ENCODE assay signal across 8 mouse cellular contexts in the genomic region with DNA sequence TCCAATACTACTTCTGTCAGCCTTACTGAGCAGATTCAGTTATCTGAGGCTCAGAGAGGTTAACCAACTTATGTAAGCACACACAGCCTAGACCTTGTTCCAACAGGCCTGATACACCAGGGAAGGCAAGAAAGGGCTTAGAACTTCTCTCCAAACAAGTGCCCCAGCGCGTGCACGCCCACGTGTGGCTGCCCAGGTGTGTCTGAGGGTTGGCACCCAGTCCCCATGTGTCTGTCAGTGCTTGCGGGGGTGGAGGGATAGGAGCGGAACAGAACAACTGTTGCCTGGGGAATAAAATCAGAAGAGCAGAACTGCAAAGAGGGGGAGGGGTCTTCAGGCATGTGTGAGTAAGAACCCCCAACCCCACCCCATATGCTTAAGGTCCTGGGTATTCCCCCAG. TPM values are rescaled to one million over a fixed set of nuclear protein-coding genes. Genes with fewer than 3 reads are reported as not detected.
DNase-seq lines count a peak whose midpoint lies in the region; ATAC-seq and TF ChIP-seq lines count a peak whose summit lies in the region.

No protein-coding gene starts in this region.

- no peak for TF ChIP-seq CTCF in kidney, postnatal 0 days (IDR thresholded peaks at IDR 0.05; ENCODE audit: low read depth)

- H3K4me3 ChIP-seq in kidney, postnatal 0 days (replicated peaks; ENCODE audit: low read depth, low read length) = no peak overlapping the region
- H3K4me3 ChIP-seq in embryonic facial prominence, embryonic 12.5 days = peak overlapping the region; percentile 2; the same call in 1 of the 2 replicates
- H3K4me3 ChIP-seq in limb, embryonic 12.5 days (replicated peaks) = no peak overlapping the region
- no peak overlapping the region for H3K4me3 ChIP-seq in stomach, embryonic 14.5 days (ENCODE audit: low read depth, low read length)

- 0 out of 2 replicates have a peak overlapping the region, but pooled peaks have one; percentile 51 for H3K27ac ChIP-seq in kidney, postnatal 0 days
- H3K27ac ChIP-seq in embryonic facial prominence, embryonic 12.5 days = 0 out of 2 replicates have a peak overlapping the region, but pooled peaks have one; percentile 30
- H3K27ac ChIP-seq in limb, embryonic 12.5 days = peak overlapping the region; percentile 88
- peak overlapping the region; percentile 6; the same call in 1 of the 2 replicates for H3K27ac ChIP-seq in stomach, embryonic 14.5 days (ENCODE audit: low read length)

- no peaks in the 10 kb centered on the region for H3K36me3 ChIP-seq in kidney, postnatal 0 days (ENCODE audit: insufficient read depth, low read length)
- no peaks in the 10 kb centered on the region for H3K36me3 ChIP-seq in embryonic facial prominence, embryonic 12.5 days
- no peaks in the 10 kb centered on the region for H3K36me3 ChIP-seq in limb, embryonic 12.5 days
- H3K36me3 ChIP-seq in stomach, embryonic 14.5 days (ENCODE audit: control insufficient read depth, insufficient read depth, low read length) = no peaks in the 10 kb centered on the region

- H3K4me2 ChIP-seq in kidney, postnatal 0 days (ENCODE audit: low read length) = peak overlapping the region; percentile 32
- H3K4me2 ChIP-seq in embryonic facial prominence, embryonic 12.5 days (replicated peaks) = peak overlapping the region; percentile 41
- peak overlapping the region; percentile 54 for H3K4me2 ChIP-seq in limb, embryonic 12.5 days
- H3K4me2 ChIP-seq in stomach, embryonic 14.5 days (replicated peaks; ENCODE audit: low read depth, low read length) = peak overlapping the region; percentile 26

- DNase-seq in kidney, postnatal 0 days (ENCODE audit: low spot score) = no peak
- no peak for DNase-seq in kidney, postnatal 10 days
- DNase-seq in cerebellum, adult 9-11 months = no peak
- DNase-seq in layer of hippocampus, postnatal 36 days = no peak
- DNase-seq in urinary bladder, postnatal 36 days (ENCODE audit: low spot score in 2 of 2) = no peak

- WGBS in kidney, postnatal 0 days = 19% methylated on average over 6 of the region's 6 CpGs
- WGBS in embryonic facial prominence, embryonic 12.5 days = 34% methylated on average over 6 of the region's 6 CpGs
- WGBS in limb, embryonic 12.5 days = 18% methylated on average over 6 of the region's 6 CpGs
- 37% methylated on average over 6 of the region's 6 CpGs for WGBS in stomach, embryonic 14.5 days

- no peak overlapping the region for H3K9ac ChIP-seq in kidney, postnatal 0 days (ENCODE audit: low read depth, low read length)
- no peak overlapping the region for H3K9ac ChIP-seq in embryonic facial prominence, embryonic 12.5 days
- peak overlapping the region; percentile 37 for H3K9ac ChIP-seq in limb, embryonic 12.5 days (replicated peaks)
- no peak overlapping the region for H3K9ac ChIP-seq in stomach, embryonic 14.5 days (replicated peaks; ENCODE audit: low read depth, low read length)

- no peaks in the 10 kb centered on the region for H3K9me3 ChIP-seq in kidney, postnatal 0 days (replicated peaks; ENCODE audit: low read length)
- no peaks in the 10 kb centered on the region for H3K9me3 ChIP-seq in embryonic facial prominence, embryonic 12.5 days
- no peaks in the 10 kb centered on the region for H3K9me3 ChIP-seq in limb, embryonic 12.5 days
- no peaks in the 10 kb centered on the region for H3K9me3 ChIP-seq in stomach, embryonic 14.5 days (ENCODE audit: control insufficient read depth, low read depth, low read length)

- 0 out of 2 replicates have a peak, but pooled peaks have one; percentile 12 for ATAC-seq in kidney, postnatal 0 days (replicated peaks; ENCODE audit: low FRiP score, low read depth)
- no peak for ATAC-seq in embryonic facial prominence, embryonic 12.5 days (ENCODE audit: insufficient number of reproducible peaks, insufficient read depth, low FRiP score, low TSS enrichment)
- ATAC-seq in limb, embryonic 12.5 days (ENCODE audit: insufficient number of reproducible peaks, insufficient read depth, low FRiP score, low TSS enrichment, low read depth) = no peak
- no peak for ATAC-seq in stomach, embryonic 14.5 days (ENCODE audit: insufficient number of reproducible peaks, insufficient read depth, low FRiP score, low read depth)

- peaks cover 30% of the 10 kb centered on the region for H3K4me1 ChIP-seq in kidney, postnatal 0 days (replicated peaks; ENCODE audit: insufficient read depth, low read length)
- peaks cover 56% of the 10 kb centered on the region for H3K4me1 ChIP-seq in embryonic facial prominence, embryonic 12.5 days
- H3K4me1 ChIP-seq in limb, embryonic 12.5 days (replicated peaks) = peaks cover 64% of the 10 kb centered on the region
- peaks cover 40% of the 10 kb centered on the region for H3K4me1 ChIP-seq in stomach, embryonic 14.5 days (ENCODE audit: control insufficient read depth, insufficient read depth, low read length)

- H3K27me3 ChIP-seq in kidney, postnatal 0 days (ENCODE audit: insufficient read depth, low read length) = no peaks in the 10 kb centered on the region
- no peaks in the 10 kb centered on the region for H3K27me3 ChIP-seq in embryonic facial prominence, embryonic 12.5 days
- no peaks in the 10 kb centered on the region; the same call in 1 of the 2 replicates for H3K27me3 ChIP-seq in limb, embryonic 12.5 days
- H3K27me3 ChIP-seq in stomach, embryonic 14.5 days (ENCODE audit: control insufficient read depth, insufficient read depth, low read length) = no peaks in the 10 kb centered on the region

RNA-seq across cellular contexts. Expression of a gene that starts 31.7 kb away (rescaled TPM):
- polyA plus RNA-seq in kidney, postnatal 0 days (2015; fragmentation: Nextera tagmentation; extraction: Ambion mirVana) = 27.9 and 30.2 TPM in 2 replicates
- 18.9 and 19.9 TPM in 2 replicates for polyA plus RNA-seq in embryonic facial prominence, embryonic 12.5 days (2016; fragmentation: Nextera tagmentation; extraction: Ambion mirVana)
- polyA plus RNA-seq in limb, embryonic 12.5 days (2016; fragmentation: Nextera tagmentation; extraction: Ambion mirVana) = 17.6 and 20.7 TPM in 2 replicates
- polyA plus RNA-seq in stomach, embryonic 14.5 days (2014; fragmentation: Nextera tagmentation; extraction: Ambion mirVana) = 26.5 and 29.8 TPM in 2 replicates
- 10 to 100 TPM; 48.0 to 48.3 TPM for total RNA-seq in layer of hippocampus, postnatal 36 days (2021)

RNA-seq across cellular contexts. Expression of a gene that starts 40.5 kb away (rescaled TPM):
- polyA plus RNA-seq in kidney, postnatal 0 days (2015; fragmentation: Nextera tagmentation; extraction: Ambion mirVana) = 23.0 and 24.0 TPM in 2 replicates
- polyA plus RNA-seq in embryonic facial prominence, embryonic 12.5 days (2016; fragmentation: Nextera tagmentation; extraction: Ambion mirVana) = 81.2 and 92.3 TPM in 2 replicates
- polyA plus RNA-seq in limb, embryonic 12.5 days (2016; fragmentation: Nextera tagmentation; extraction: Ambion mirVana) = 90.7 and 91.8 TPM in 2 replicates
- polyA plus RNA-seq in stomach, embryonic 14.5 days (2014; fragmentation: Nextera tagmentation; extraction: Ambion mirVana) = 2.5 and 3.0 TPM in 2 replicates
- total RNA-seq in layer of hippocampus, postnatal 36 days (2021) = 10 to 100 TPM; 89.5 to 96.2 TPM

Comparison
In these comparisons a context has a peak if more than half of its experiments do, and no peak if none do; other contexts are left out.
1. H3K27ac ChIP-seq: peak in every context shown above with its lines; median percentile 88 in limb, embryonic 12.5 days; 51 in kidney, postnatal 0 days; 30 in embryonic facial prominence, embryonic 12.5 days; 6 in stomach, embryonic 14.5 days.